Mouse (Mus musculus) embryo, embryonic 9.5 days (tissue): ENCODE results near the gene Olfr1502.
"Not testable (repeated sequence)": the region's sequence is repeated elsewhere in the genome, so short reads cannot be mapped to it uniquely, and the experiment has no call there.

Experiments
- DNase-seq: peaks from one replicate; pipeline ENCODE4 v3.0.0-alpha.2; 2017; ENCODE audit errors: extremely low spot score

The Olfr1502 gene

DNA sequence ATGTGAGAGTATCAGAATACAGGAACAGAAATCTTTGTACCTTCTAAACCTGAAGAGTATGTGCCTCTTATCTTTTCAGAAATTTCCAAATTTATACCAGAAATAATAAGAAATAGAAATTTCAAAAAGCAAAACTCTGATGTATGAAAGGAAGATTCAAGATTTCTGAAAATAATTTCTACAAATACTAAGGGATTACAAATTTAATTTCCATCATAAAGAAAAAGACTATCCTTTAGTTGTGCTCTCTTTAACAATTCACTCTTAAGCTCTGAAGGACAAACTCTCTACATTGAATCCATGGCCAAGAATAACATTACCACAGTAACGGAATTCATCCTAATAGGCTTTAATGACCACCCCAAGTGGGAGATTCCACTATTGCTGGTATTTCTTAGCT, at the start of gene Olfr1502:
Olfr1502 (plus strand) TSS at position 301 of the 400 bp plus-strand sequence.
- no peak for DNase-seq

DNA sequence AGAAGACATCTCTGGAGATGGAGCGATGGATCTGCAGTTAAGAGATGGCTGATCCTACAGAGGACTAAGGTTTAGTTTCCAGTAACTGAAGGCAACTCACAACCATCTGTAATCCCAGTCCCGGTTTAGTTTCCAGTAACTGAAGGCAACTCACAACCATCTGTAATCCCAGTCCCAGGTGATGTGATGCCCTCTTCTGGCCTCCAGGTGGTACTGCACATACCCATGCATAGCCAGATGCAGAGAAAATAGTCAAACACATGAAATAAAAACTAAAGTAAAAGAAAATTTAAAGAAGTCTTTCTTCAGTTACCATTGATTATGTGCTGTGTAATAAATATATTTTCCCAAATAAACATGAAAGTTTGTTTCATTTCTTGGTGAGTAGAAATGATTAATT, 48.8 kb upstream of the Olfr1502 start:
- DNase-seq: no peak

DNA sequence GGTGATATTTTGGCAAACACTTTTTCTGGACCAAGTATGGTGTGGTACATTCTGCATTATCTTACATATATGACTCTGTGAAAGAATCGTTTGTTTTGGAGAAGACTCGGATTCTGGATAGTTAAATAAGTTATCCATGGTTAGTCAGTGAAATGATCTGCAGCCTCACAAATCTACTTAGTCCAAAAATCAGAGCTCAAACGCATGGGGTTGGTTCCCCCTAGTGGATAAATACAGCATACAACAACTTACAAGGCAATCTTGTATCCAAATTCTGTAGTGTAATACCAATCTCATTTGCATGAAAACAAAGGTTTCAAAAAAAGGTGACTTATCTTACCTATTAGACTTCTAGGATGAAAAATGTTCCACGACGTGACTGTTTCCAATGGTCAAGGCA, 42.8 kb upstream of the Olfr1502 start:
- no peak for DNase-seq

DNA sequence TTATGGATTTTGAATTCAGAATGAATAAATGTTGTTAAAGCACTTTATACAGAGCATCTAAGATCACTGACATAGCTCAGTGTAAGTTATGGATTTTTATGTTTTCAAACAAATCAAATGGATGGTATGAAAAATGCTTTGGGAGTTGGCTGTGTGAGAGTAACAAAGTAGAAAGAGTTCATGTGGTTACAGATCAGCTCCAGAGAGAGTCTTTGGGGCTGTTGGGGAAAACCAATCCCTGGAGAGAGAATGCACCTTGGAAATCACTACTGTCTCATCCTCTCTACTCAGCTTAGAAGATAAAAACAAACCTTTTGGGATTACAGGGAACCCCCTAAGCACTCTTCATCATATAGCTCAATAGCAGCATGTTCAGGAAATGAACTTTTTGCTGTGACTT, 42.2 kb upstream of the Olfr1502 start, which contains the start of gene Olfr1499:
Olfr1499 (minus strand) TSS at position 101 of the 400 bp plus-strand sequence.
- DNase-seq: no peak

DNA sequence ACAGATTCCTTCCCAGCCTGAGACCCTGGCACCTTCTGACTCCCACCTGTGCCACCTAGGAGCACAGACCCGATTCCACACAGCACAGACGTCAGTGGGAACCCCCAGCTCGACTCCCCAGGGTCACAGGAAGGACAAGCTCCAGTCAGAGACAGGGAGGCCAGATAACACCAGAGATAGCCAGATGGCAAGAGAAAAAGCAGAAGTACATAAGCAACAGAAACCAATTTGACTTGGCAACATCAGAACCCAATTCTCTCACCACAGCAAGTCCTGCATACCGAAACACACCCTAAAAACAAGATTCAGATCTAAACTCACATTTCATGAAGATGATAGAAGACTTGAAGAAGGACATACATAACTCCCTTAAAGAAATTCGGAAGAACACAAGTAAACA, 40.7 kb upstream of the Olfr1502 start:
- DNase-seq: no peak

DNA sequence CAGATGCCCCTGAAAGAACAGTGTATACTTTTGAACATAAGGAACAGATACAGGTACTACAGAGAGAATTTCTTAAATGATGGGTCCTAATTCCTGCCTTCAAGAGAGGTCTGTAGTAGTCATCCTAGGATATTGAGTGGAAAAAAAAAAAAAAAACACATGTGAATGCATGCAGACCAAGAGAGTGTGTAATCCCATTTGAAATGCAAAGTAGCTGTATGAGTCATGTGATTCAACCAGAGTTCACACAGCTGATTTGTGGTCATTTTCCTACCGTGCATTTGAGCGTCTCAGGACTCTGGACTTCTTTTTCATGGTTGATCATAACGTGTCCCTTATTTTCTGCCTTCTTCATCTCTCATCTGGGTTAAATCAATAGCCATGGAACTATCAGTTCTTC, 33.1 kb upstream of the Olfr1502 start:
- DNase-seq: no peak

DNA sequence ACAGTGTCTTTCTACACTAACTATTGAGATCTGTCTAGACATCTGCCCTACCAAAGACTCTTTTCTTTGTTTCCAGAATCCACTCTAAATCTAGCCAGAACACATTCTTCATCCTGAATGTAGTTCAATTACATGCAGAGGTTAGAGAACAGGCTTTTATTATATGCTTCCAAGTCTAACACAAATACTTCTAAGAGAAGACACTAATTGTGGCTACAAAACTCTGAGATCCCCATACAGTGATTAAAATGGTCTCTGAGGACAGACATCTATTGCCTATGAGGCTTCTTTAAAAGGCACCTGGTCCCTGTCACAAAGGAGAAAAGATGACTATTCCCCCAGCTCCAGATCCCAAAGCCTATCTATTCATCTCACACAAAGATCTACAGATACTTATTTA, 31.2 kb upstream of the Olfr1502 start, which contains the start of gene Olfr1500:
Olfr1500 (minus strand) TSS at position 101 of the 400 bp plus-strand sequence.
- no peak for DNase-seq

DNA sequence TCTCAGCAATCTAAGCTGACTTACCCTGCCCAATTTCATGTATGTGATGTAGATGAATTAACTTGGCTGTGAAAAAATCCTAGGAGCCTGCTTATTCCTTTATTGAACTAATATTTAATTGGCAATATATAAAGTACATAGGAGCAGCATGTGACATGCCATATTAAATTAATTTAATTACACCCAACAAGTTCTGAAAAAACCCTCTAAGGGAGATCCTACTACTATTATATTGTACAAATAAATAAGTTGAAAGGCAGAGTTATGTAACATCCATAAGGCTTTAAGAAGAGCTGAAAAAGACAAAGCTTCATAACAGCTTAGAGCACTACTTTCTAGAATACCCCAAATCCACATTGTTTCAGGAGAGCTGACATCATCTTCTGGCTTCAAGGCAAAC, 11.0 kb upstream of the Olfr1502 start, which contains the start of gene Olfr1501:
Olfr1501 (minus strand) TSS at position 101 of the 400 bp plus-strand sequence.
- DNase-seq: not testable (repeated sequence)

DNA sequence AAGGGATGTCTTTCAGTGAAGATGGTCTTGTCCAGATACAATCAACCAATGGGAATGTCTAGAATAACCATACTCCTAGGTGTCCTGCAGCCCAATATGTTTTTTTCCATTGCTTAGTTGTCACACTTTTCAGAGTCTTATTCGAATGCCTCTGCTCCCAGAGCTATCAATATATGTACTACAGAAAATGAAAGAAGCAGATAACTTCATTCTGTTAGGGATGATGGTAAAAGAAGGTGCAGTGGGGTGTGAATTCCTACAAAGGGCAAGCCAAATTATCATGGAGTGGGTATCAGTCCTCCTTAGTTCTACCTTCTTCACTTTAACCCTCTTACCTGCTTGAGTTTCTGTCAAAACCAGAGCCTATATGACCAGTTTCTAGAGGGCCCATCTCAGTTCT, 36.2 kb downstream of the Olfr1502 start, which contains the start of gene Olfr1504:
Olfr1504 (minus strand) TSS at position 101 of the 400 bp plus-strand sequence.
- DNase-seq: no peak
